Comparison of ENCODE assay signal across 9 mouse cellular contexts in genomic region chr2:167641337-167641736, GRCm38 (mm10). TPM values are rescaled to one million over a fixed set of nuclear protein-coding genes. Genes with fewer than 3 reads are reported as not detected.
DNase-seq lines count a peak whose midpoint lies in the region; TF ChIP-seq lines count a peak whose summit lies in the region.
"Had no signal": no experiment of that assay in that cellular context is flagged by ENCODE, and none has a peak within 500 bp of the region (broad histone marks: within the 10 kb centered on the region; RNA-seq: fewer than 3 reads in every experiment).

No protein-coding gene starts in this region.

- WGBS in kidney, adult 2 months, result 40% methylated on average over 8 of the region's 8 CpGs
- 49% methylated on average over 8 of the region's 8 CpGs for WGBS in forebrain, embryonic 10.5 days

- H3K27ac ChIP-seq in bone marrow macrophage, adult 2 months (ENCODE audit: insufficient read depth, low read depth, low read length), result no peak overlapping the region
- peak overlapping the region; percentile 2; the same call in 1 of the 2 replicates for H3K27ac ChIP-seq in kidney, adult 2 months (ENCODE audit: insufficient read depth, low read depth, low read length)
- no peak overlapping the region for H3K27ac ChIP-seq in forebrain, embryonic 10.5 days

- TF ChIP-seq POLR2A in bone marrow macrophage, adult 2 months (IDR thresholded peaks at IDR 0.05; ENCODE audit: borderline replicate concordance, low read depth, low read length), result no peak
- TF ChIP-seq POLR2A in kidney, adult 2 months (IDR thresholded peaks at IDR 0.05; ENCODE audit: low read depth, low read length), result no peak

- no peaks in the 10 kb centered on the region for H3K27me3 ChIP-seq in kidney, adult 2 months (replicated peaks; ENCODE audit: control insufficient read depth, insufficient read depth, low read length)
- H3K27me3 ChIP-seq in forebrain, embryonic 10.5 days (ENCODE audit: poor library complexity, severe bottlenecking), result no peaks in the 10 kb centered on the region
- H3K27me3 ChIP-seq: Patski had no signal

- no peaks in the 10 kb centered on the region for H3K9me3 ChIP-seq in forebrain, embryonic 10.5 days

- DNase-seq in gastrocnemius, postnatal 10 days, result peak; percentile 55
- DNase-seq in gastrocnemius, adult 18-20 months (ENCODE audit: low spot score), result no peak
- DNase-seq in A20 (ENCODE audit: low read depth, low spot score), result peak; percentile 73
- peak; percentile 87 for DNase-seq in kidney, adult 2 months
- peak; percentile 76 for DNase-seq in lung, postnatal 36 days
- DNase-seq in yolk sac, embryonic 10.5 days (ENCODE audit: low spot score), result peak; percentile 74
- DNase-seq in forebrain, embryonic 10.5 days (ENCODE audit: extremely low spot score, low spot score), result no peak

- peak; percentile 79 for TF ChIP-seq CTCF in bone marrow macrophage, adult 2 months (IDR thresholded peaks at IDR 0.05; ENCODE audit: low read depth, low read length)
- peak; percentile 88 for TF ChIP-seq CTCF in kidney, adult 2 months (conservative IDR thresholded peaks at IDR 0.05; ENCODE audit: insufficient read depth, insufficient read length, low read depth, low read length)

- H3K36me3 ChIP-seq in kidney, adult 2 months (ENCODE audit: control insufficient read depth, insufficient read depth, low read length), result no peaks in the 10 kb centered on the region; the same call in 1 of the 2 replicates
- peaks cover 40% of the 10 kb centered on the region for H3K36me3 ChIP-seq in forebrain, embryonic 10.5 days (replicated peaks)

- peaks cover 25% of the 10 kb centered on the region for H3K4me1 ChIP-seq in bone marrow macrophage, adult 2 months (ENCODE audit: control insufficient read depth, insufficient read depth, low read length)
- peaks cover 2% of the 10 kb centered on the region; the same call in 1 of the 2 replicates for H3K4me1 ChIP-seq in kidney, adult 2 months (ENCODE audit: control insufficient read depth, insufficient read depth, low read length)
- no peaks in the 10 kb centered on the region for H3K4me1 ChIP-seq in forebrain, embryonic 10.5 days

- no peak overlapping the region for H3K4me3 ChIP-seq in bone marrow macrophage, adult 2 months (ENCODE audit: insufficient read depth, low read length)
- no peak overlapping the region for H3K4me3 ChIP-seq in kidney, adult 2 months (ENCODE audit: insufficient read depth, low read depth, low read length)
- no peak overlapping the region for H3K4me3 ChIP-seq in forebrain, embryonic 10.5 days

RNA-seq across cellular contexts. Expression of gene Ube2v1, which starts 9.4 kb away (rescaled TPM):
- total RNA-seq in gastrocnemius, postnatal 10 days (2021), result 100 to 1,000 TPM; 179 to 199 TPM
- total RNA-seq in gastrocnemius, adult 18-20 months (2021), result 100 to 1,000 TPM; 175 to 191 TPM
- polyA plus RNA-seq in bone marrow macrophage, adult 2 months (2012; ENCODE audit: insufficient read depth, insufficient read length, missing spikeins), result 132 and 166 TPM in 2 replicates
- polyA plus RNA-seq in kidney, adult 2 months (2012; rRNA removed), result 108 and 114 TPM in 2 replicates
- 414 and 416 TPM in 2 replicates for polyA plus RNA-seq in forebrain, embryonic 10.5 days (2016; fragmentation: Nextera tagmentation; extraction: Ambion mirVana)

RNA-seq across cellular contexts. Expression of gene Gm20431, which starts 20.0 kb away (rescaled TPM):
- total RNA-seq in gastrocnemius, postnatal 10 days (2021), result 10 to 100 TPM; 10.6 to 15.8 TPM
- 1 to 10 TPM; 8.0 to 9.4 TPM for total RNA-seq in gastrocnemius, adult 18-20 months (2021)
- 13.5 and 19.6 TPM in 2 replicates for polyA plus RNA-seq in bone marrow macrophage, adult 2 months (2012; ENCODE audit: insufficient read depth, insufficient read length, missing spikeins)
- polyA plus RNA-seq in kidney, adult 2 months (2012; rRNA removed), result 30.7 and 31.8 TPM in 2 replicates
- 2.7 and 4.9 TPM in 2 replicates for polyA plus RNA-seq in forebrain, embryonic 10.5 days (2016; fragmentation: Nextera tagmentation; extraction: Ambion mirVana)

RNA-seq across cellular contexts. Expression of gene Cebpb, which starts 47.4 kb away (rescaled TPM):
- total RNA-seq in gastrocnemius, postnatal 10 days (2021), result 10 to 100 TPM; 28.0 to 64.3 TPM
- total RNA-seq in gastrocnemius, adult 18-20 months (2021), result 100 to 1,000 TPM in 1 of 2 experiments, 10 to 100 TPM in 1; 95.1 to 169 TPM
- 109 and 122 TPM in 2 replicates for polyA plus RNA-seq in bone marrow macrophage, adult 2 months (2012; ENCODE audit: insufficient read depth, insufficient read length, missing spikeins)
- 45.3 and 70.3 TPM in 2 replicates for polyA plus RNA-seq in kidney, adult 2 months (2012; rRNA removed)
- 0.33 and 0.44 TPM in 2 replicates for polyA plus RNA-seq in forebrain, embryonic 10.5 days (2016; fragmentation: Nextera tagmentation; extraction: Ambion mirVana)

RNA-seq across cellular contexts. Expression of gene Tmem189, which starts 48.3 kb away (rescaled TPM):
- 10 to 100 TPM; 20.4 to 22.6 TPM for total RNA-seq in gastrocnemius, postnatal 10 days (2021)
- total RNA-seq in gastrocnemius, adult 18-20 months (2021), result 10 to 100 TPM; 10.4 to 15.0 TPM
- polyA plus RNA-seq in bone marrow macrophage, adult 2 months (2012; ENCODE audit: insufficient read depth, insufficient read length, missing spikeins), result 129 and 138 TPM in 2 replicates
- 288 and 414 TPM in 2 replicates for polyA plus RNA-seq in kidney, adult 2 months (2012; rRNA removed)
- polyA plus RNA-seq in forebrain, embryonic 10.5 days (2016; fragmentation: Nextera tagmentation; extraction: Ambion mirVana), result 31.5 and 34.2 TPM in 2 replicates

Comparison
In these comparisons a context has a peak if more than half of its experiments do, and no peak if none do; other contexts are left out.
1. DNase-seq: peak in gastrocnemius, postnatal 10 days (single experiment), A20 (single experiment), kidney, adult 2 months (single experiment), lung, postnatal 36 days (single experiment) and yolk sac, embryonic 10.5 days (single experiment); none in gastrocnemius, adult 18-20 months (single experiment) and forebrain, embryonic 10.5 days (single experiment).
2. RNA of gene Cebpb, which starts 47.4 kb away (polyA plus RNA-seq): 109 to 122 TPM in bone marrow macrophage, adult 2 months and 45.3 to 70.3 TPM in kidney, adult 2 months; 0.33 to 0.44 TPM in forebrain, embryonic 10.5 days; every median in the first group is over 10 times any median in the second.